Mouse (Mus musculus) intestine, postnatal 0 days (tissue): Measurements from ENCODE around the gene Jam3. TPM values are rescaled to one million over a fixed set of nuclear protein-coding genes. Genes with fewer than 3 reads are reported as not detected.

Source experiments
- ATAC-seq: fragments of 200-750 bp; cut with Nextera tagmentation; 2 replicates; pipeline ENCODE4 v1.8.0; 2017; ENCODE audit warnings: mild to moderate bottlenecking, moderate TSS enrichment, moderate library complexity
- H3K27ac ChIP-seq: fragments of 300-500 bp; sonication (generic); 2 replicates; pipeline ENCODE4 v1.5.1; 2014; ENCODE audit warnings: mild to moderate bottlenecking, low read depth, low read length, moderate library complexity
- H3K27me3 ChIP-seq: fragments of 300-500 bp; sonication (generic); replicated peaks from 2 replicates; pipeline ENCODE4 v1.6.1; 2014; ENCODE audit warnings: low read length, mixed read lengths; ENCODE audit not compliant: control insufficient read depth, insufficient read depth
- H3K36me3 ChIP-seq: fragments of 300-500 bp; sonication (generic); 2 replicates; pipeline ENCODE4 v1.6.1; 2014; ENCODE audit warnings: mild to moderate bottlenecking, moderate library complexity; ENCODE audit not compliant: control insufficient read depth, insufficient read depth
- H3K4me1 ChIP-seq: fragments of 300-500 bp; sonication (generic); replicated peaks from 2 replicates; pipeline ENCODE4 v1.6.1; 2014; ENCODE audit warnings: antibody characterized with exemption, low read length, mixed read lengths; ENCODE audit not compliant: control insufficient read depth, insufficient read depth
- H3K4me2 ChIP-seq: fragments of 300-500 bp; sonication (generic); replicated peaks from 2 replicates; pipeline ENCODE4 v1.6.1; 2014; ENCODE audit warnings: low read depth, mild to moderate bottlenecking, moderate library complexity
- H3K4me3 ChIP-seq: fragments of 300-500 bp; sonication (generic); 2 replicates; pipeline ENCODE4 v1.5.1; 2014; ENCODE audit warnings: low read depth, low read length
- H3K9ac ChIP-seq: fragments of 300-500 bp; sonication (generic); 2 replicates; pipeline ENCODE4 v1.6.1; 2014; ENCODE audit warnings: mild to moderate bottlenecking, low read depth, low read length
- H3K9me3 ChIP-seq: fragments of 300-500 bp; sonication (generic); 2 replicates; pipeline ENCODE4 v1.6.1; 2016; ENCODE audit warnings: mixed run types; ENCODE audit not compliant: control insufficient read depth
- CTCF ChIP-seq: sonication (generic); IDR thresholded peaks from 2 replicates; pipeline ENCODE4 v1.5.1; 2016; ENCODE audit warnings: low read depth, mild to moderate bottlenecking, control low read depth, antibody characterized with exemption, moderate library complexity
- WGBS: fragments of 180-500 bp; shearing (Covaris S2); extraction: QIAGEN DNeasy Blood & Tissue Kit; methylation state at CpG from one replicate; pipeline ENCODE4 v1.1.7; 2014; 5-methylcytosine and 5-hydroxymethylcytosine counted together
- polyA plus RNA-seq: library from polyadenylated mRNA; unstranded; fragments of >200 nt; fragmentation: Nextera tagmentation; extraction: Ambion mirVana; gene quantifications from 2 replicates; pipeline ENCODE4 v1.2.1, GENCODE M21; 2015

Gene Jam3
- polyA plus RNA-seq, 1 experiment from 2014 or later: 17.8 TPM

- WGBS: 85% methylated on average over 8 of the region's 8 CpGs
- TF ChIP-seq CTCF: no peak
- Histone ChIP-seq H3K4me1 (no peaks in the 10 kb centered on the region), H3K36me3 (peaks cover 47% of the 10 kb centered on the region), H3K27me3 (no peaks in the 10 kb centered on the region), H3K9me3 (no peaks in the 10 kb centered on the region), H3K4me2 (no peak overlapping the region), H3K9ac (no peak overlapping the region), H3K27ac (no peak overlapping the region), H3K4me3 (no peak overlapping the region)
- ATAC-seq: no peak
These were observed 56.7 kb downstream of the Jam3 start for GRCm38 (mm10) chr9:27098557-27098956.

GRCm38 (mm10) chr9:27098092-27098491, 57.1 kb downstream of the Jam3 start:
- TF ChIP-seq CTCF: 0 out of 2 replicates have a peak, but pooled peaks have one; percentile 11
- no peak overlapping the region for H3K9ac ChIP-seq
- 52% methylated on average over 4 of the region's 4 CpGs for WGBS
- no peak for ATAC-seq
- no peak overlapping the region for H3K27ac ChIP-seq
- H3K36me3 ChIP-seq: peaks cover 49% of the 10 kb centered on the region
- H3K9me3 ChIP-seq: no peaks in the 10 kb centered on the region
- no peaks in the 10 kb centered on the region for H3K4me1 ChIP-seq
- no peaks in the 10 kb centered on the region for H3K27me3 ChIP-seq
- no peak overlapping the region for H3K4me3 ChIP-seq
- H3K4me2 ChIP-seq: no peak overlapping the region

- WGBS: 93% methylated on average over 6 of the region's 6 CpGs
- H3K27ac ChIP-seq: no peak overlapping the region
- no peak overlapping the region for H3K9ac ChIP-seq
- no peak for TF ChIP-seq CTCF
- no peaks in the 10 kb centered on the region for H3K9me3 ChIP-seq
- no peaks in the 10 kb centered on the region for H3K4me1 ChIP-seq
- H3K36me3 ChIP-seq: peaks cover 79% of the 10 kb centered on the region
- no peak overlapping the region for H3K4me2 ChIP-seq
- ATAC-seq: no peak
- H3K4me3 ChIP-seq: no peak overlapping the region
- H3K27me3 ChIP-seq: no peaks in the 10 kb centered on the region
These were observed 62.3 kb downstream of the Jam3 start for GRCm38 (mm10) chr9:27092916-27093315.

- Histone ChIP-seq H3K9me3 (no peaks in the 10 kb centered on the region), H3K4me3 (no peak overlapping the region), H3K27ac (no peak overlapping the region), H3K4me1 (no peaks in the 10 kb centered on the region), H3K4me2 (no peak overlapping the region), H3K9ac (no peak overlapping the region), H3K36me3 (peaks cover 80% of the 10 kb centered on the region), H3K27me3 (no peaks in the 10 kb centered on the region)
- WGBS: 93% methylated on average over 13 of the region's 13 CpGs
- ATAC-seq: no peak
- no peak for TF ChIP-seq CTCF
These were observed 64.1 kb downstream of the Jam3 start for GRCm38 (mm10) chr9:27090801-27091775.

GRCm38 (mm10) chr9:27090134-27090533, 65.1 kb downstream of the Jam3 start:
- H3K4me1 ChIP-seq: no peaks in the 10 kb centered on the region
- H3K4me2 ChIP-seq: no peak overlapping the region
- ATAC-seq: no peak
- H3K27me3 ChIP-seq: no peaks in the 10 kb centered on the region
- H3K9me3 ChIP-seq: no peaks in the 10 kb centered on the region
- no peak overlapping the region for H3K4me3 ChIP-seq
- WGBS: 93% methylated on average over 1 of the region's 1 CpGs
- TF ChIP-seq CTCF: no peak
- H3K27ac ChIP-seq: no peak overlapping the region
- H3K36me3 ChIP-seq: peaks cover 75% of the 10 kb centered on the region
- H3K9ac ChIP-seq: no peak overlapping the region

- TF ChIP-seq CTCF: no peak
- no peaks in the 10 kb centered on the region for H3K9me3 ChIP-seq
- H3K36me3 ChIP-seq: peaks cover 80% of the 10 kb centered on the region
- no peak overlapping the region for H3K4me2 ChIP-seq
- no peak for ATAC-seq
- no peak overlapping the region; the same call in 1 of the 2 replicates for H3K27ac ChIP-seq
- WGBS: 95% methylated on average over 3 of the region's 3 CpGs
- H3K4me1 ChIP-seq: no peaks in the 10 kb centered on the region
- H3K4me3 ChIP-seq: no peak overlapping the region
- H3K27me3 ChIP-seq: no peaks in the 10 kb centered on the region
- H3K9ac ChIP-seq: no peak overlapping the region
These were observed 67.8 kb downstream of the Jam3 start for GRCm38 (mm10) chr9:27087402-27087801.
